Mouse (Mus musculus): ENCODE measurements at regions not wholly inside any gene's neighbourhood (a gene's known extent, or its start where the extent isn't known, plus 50 kb on each side); places are given as distances from the start of the nearest gene placed in this dataset.

GRCm38 (mm10) chr9:101807249-101807648, 54.4 kb upstream of the 9630041A04Rik start:
- no peaks in the 10 kb centered on the region for H3K36me3 ChIP-seq (replicated peaks)
- no peaks in the 10 kb centered on the region for H3K27me3 ChIP-seq (replicated peaks; ENCODE audit: low read depth, poor library complexity, severe bottlenecking)
- no peak overlapping the region for H3K4me3 ChIP-seq
- no peak overlapping the region for H3K27ac ChIP-seq (replicated peaks)
- DNase-seq (ENCODE audit: low spot score) = no peak
- no peaks in the 10 kb centered on the region for H3K9me3 ChIP-seq
- H3K4me1 ChIP-seq = no peaks in the 10 kb centered on the region
- 68% methylated on average over 4 of the region's 4 CpGs for WGBS

DNA sequence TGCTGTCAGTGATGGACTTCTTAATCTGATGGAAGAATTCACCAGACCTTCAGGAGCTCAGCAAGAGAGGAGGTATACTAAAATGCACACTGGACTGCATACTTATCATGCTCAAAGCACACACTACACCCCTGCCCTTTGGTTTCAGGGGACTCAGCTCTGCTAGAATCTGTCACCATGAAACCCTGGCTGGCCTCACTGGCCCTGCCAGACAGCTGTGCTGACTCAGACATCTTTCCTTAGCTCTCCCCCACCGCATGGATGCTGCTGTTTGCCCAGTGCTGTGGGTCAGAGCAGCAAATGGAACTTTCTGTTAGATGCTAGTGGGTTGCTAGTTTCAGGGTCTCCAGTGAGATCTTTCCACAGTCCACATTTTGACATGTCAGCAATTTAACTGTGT, 64.9 kb upstream of the 9630041A04Rik start:
- DNase-seq (ENCODE audit: low spot score) = no peak
- no peak overlapping the region for H3K4me3 ChIP-seq
- no peaks in the 10 kb centered on the region for H3K4me1 ChIP-seq
- 64% methylated on average over 1 of the region's 1 CpGs for WGBS
- H3K36me3 ChIP-seq (replicated peaks) = no peaks in the 10 kb centered on the region
- no peaks in the 10 kb centered on the region for H3K9me3 ChIP-seq
- no peaks in the 10 kb centered on the region for H3K27me3 ChIP-seq (replicated peaks; ENCODE audit: low read depth, poor library complexity, severe bottlenecking)
- H3K27ac ChIP-seq (replicated peaks) = no peak overlapping the region

DNA sequence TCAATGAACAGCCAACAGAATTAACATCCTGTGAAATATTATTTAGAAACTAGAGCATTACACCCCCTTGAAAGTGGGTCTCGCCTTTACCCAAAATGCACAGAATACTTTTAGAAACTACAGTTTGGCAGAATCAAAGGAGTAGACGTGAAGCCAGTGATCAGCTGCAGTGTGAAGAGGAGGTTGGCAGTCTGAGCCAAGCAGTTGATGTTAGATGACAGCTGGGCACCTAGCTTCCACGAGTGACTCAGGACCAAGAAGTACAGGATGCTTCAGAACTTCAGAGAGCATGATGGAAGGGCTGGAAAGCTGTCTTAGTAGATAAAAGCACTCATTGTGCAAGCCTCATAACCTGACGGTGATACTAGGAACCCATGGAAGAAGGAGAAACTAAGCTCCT, 65.6 kb upstream of the 9630041A04Rik start:
- 75% methylated on average over 4 of the region's 4 CpGs for WGBS
- Histone ChIP-seq H3K4me3 (no peak overlapping the region), H3K27ac (replicated peaks) (no peak overlapping the region), H3K36me3 (replicated peaks) (no peaks in the 10 kb centered on the region), H3K9me3 (no peaks in the 10 kb centered on the region), H3K4me1 (no peaks in the 10 kb centered on the region), H3K27me3 (replicated peaks; ENCODE audit: low read depth, poor library complexity, severe bottlenecking) (no peaks in the 10 kb centered on the region)
- DNase-seq (ENCODE audit: low spot score) = no peak

DNA sequence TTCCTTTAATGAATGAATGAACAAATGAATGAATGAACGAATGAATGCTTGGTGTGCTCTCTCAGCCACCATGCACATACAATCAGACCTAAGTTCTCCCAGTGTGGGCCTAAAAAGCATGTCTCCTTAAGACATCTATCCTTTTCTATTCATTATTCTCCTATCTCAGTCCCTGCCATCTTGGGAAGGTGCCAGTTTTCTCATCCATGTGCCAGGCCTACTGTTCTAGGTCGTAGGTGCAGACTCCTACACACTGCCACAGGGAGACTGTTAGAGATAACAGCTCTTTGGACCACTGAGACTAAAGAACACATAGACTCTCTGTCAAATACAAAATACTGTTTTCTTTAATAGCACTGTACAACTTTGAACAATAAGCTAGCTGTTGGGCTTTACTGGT, 66.2 kb upstream of the 9630041A04Rik start:
- no peaks in the 10 kb centered on the region for H3K9me3 ChIP-seq
- no peak for DNase-seq (ENCODE audit: low spot score)
- no peak overlapping the region for H3K27ac ChIP-seq (replicated peaks)
- H3K36me3 ChIP-seq (replicated peaks) = no peaks in the 10 kb centered on the region
- H3K4me1 ChIP-seq = no peaks in the 10 kb centered on the region
- H3K4me3 ChIP-seq = no peak overlapping the region
- 86% methylated on average over 2 of the region's 2 CpGs for WGBS
- no peaks in the 10 kb centered on the region for H3K27me3 ChIP-seq (replicated peaks; ENCODE audit: low read depth, poor library complexity, severe bottlenecking)

GRCm38 (mm10) chr9:101790936-101791335, 70.7 kb upstream of the 9630041A04Rik start:
- 85% methylated on average over 1 of the region's 1 CpGs for WGBS
- Histone ChIP-seq H3K4me1 (no peaks in the 10 kb centered on the region), H3K4me3 (no peak overlapping the region), H3K36me3 (replicated peaks) (no peaks in the 10 kb centered on the region), H3K27me3 (replicated peaks; ENCODE audit: low read depth, poor library complexity, severe bottlenecking) (no peaks in the 10 kb centered on the region), H3K27ac (replicated peaks) (no peak overlapping the region), H3K9me3 (no peaks in the 10 kb centered on the region)
- DNase-seq (ENCODE audit: low spot score) = no peak

GRCm38 (mm10) chr9:101740949-101741605, 120.6 kb upstream of the 9630041A04Rik start:
- Histone ChIP-seq H3K4me1 (peaks cover 16% of the 10 kb centered on the region), H3K27me3 (replicated peaks; ENCODE audit: low read depth, poor library complexity, severe bottlenecking) (no peaks in the 10 kb centered on the region), H3K4me3 (no peak overlapping the region), H3K27ac (replicated peaks) (no peak overlapping the region), H3K9me3 (no peaks in the 10 kb centered on the region), H3K36me3 (replicated peaks) (no peaks in the 10 kb centered on the region)
- WGBS = 81% methylated on average over 10 of the region's 10 CpGs
- DNase-seq (ENCODE audit: low spot score) = no peak

GRCm38 (mm10) chr9:101739322-101739721, 122.3 kb upstream of the 9630041A04Rik start:
- Histone ChIP-seq H3K4me3 (no peak overlapping the region), H3K27me3 (replicated peaks; ENCODE audit: low read depth, poor library complexity, severe bottlenecking) (no peaks in the 10 kb centered on the region), H3K9me3 (no peaks in the 10 kb centered on the region), H3K4me1 (peaks cover 16% of the 10 kb centered on the region), H3K36me3 (replicated peaks) (no peaks in the 10 kb centered on the region), H3K27ac (replicated peaks) (no peak overlapping the region)
- DNase-seq (ENCODE audit: low spot score) = peak; percentile 47
- WGBS = 49% methylated on average over 10 of the region's 10 CpGs

- H3K4me3 ChIP-seq = no peak overlapping the region
- WGBS = 79% methylated on average over 8 of the region's 8 CpGs
- no peak for DNase-seq (ENCODE audit: low spot score)
- no peaks in the 10 kb centered on the region for H3K9me3 ChIP-seq
- no peaks in the 10 kb centered on the region for H3K27me3 ChIP-seq (replicated peaks; ENCODE audit: low read depth, poor library complexity, severe bottlenecking)
- no peak overlapping the region for H3K27ac ChIP-seq (replicated peaks)
- H3K4me1 ChIP-seq = peaks cover 11% of the 10 kb centered on the region
- no peaks in the 10 kb centered on the region for H3K36me3 ChIP-seq (replicated peaks)
Observed at GRCm38 (mm10) chr9:101734271-101734670, 127.4 kb upstream of the 9630041A04Rik start.

DNA sequence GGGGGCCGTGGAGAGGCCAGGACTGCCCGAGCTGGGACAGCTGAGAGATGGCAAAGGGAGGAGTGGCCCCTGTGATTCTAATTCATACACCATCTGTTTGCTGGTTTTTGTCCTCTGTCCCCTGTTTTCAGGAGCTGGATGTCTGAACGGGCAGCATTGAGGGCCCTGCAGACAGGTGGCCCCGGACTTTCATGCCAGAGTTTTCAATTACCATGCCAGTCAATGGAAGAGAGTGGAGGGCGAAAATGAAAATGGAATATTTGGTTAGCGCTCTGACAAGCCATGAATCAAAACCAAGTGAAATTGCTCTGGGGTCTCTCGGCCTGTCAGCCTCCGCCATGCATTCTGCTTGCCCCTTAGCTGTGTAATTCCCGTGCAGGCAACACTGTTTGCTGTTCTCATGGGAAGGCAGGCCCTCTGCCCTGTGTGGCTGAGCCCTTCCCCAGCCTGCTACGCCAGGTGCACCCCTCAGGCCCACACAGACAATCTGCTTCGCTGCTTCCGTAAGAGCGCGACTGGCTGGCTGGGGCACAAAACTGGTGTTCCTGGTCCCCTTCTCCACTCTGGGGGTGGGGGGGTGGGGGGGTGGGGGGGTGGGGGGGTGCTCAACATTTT, 127.9 kb upstream of the 9630041A04Rik start:
- peaks cover 6% of the 10 kb centered on the region; the same call in 1 of the 2 replicates for H3K4me1 ChIP-seq
- no peaks in the 10 kb centered on the region for H3K9me3 ChIP-seq
- WGBS = 84% methylated on average over 14 of the region's 14 CpGs
- no peak overlapping the region for H3K4me3 ChIP-seq
- DNase-seq (ENCODE audit: low spot score) = peak; percentile 11
- no peak overlapping the region for H3K27ac ChIP-seq (replicated peaks)
- no peaks in the 10 kb centered on the region for H3K27me3 ChIP-seq (replicated peaks; ENCODE audit: low read depth, poor library complexity, severe bottlenecking)
- no peaks in the 10 kb centered on the region for H3K36me3 ChIP-seq (replicated peaks)

DNA sequence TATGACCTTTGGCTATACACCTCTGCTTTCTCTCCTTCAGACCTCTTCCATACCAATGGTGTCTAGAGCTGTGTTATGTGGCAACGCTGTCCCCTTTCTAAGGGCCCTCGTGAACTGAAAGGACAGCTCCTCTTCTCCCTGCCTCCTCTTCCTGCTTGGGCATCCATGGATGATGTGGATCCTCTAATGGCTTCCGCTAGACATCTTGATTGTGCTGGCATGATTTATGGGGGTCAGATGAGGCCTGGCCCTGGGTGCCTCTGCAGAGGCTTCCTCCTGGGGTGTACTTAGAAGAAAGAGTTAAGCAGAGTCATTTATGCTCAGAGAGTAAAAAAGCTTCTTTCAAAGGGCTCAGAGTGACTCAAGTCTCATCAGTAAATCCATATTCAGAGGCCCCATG, 131.5 kb upstream of the 9630041A04Rik start:
- 79% methylated on average over 3 of the region's 3 CpGs for WGBS
- H3K4me3 ChIP-seq = no peak overlapping the region
- H3K27me3 ChIP-seq (replicated peaks; ENCODE audit: low read depth, poor library complexity, severe bottlenecking) = no peaks in the 10 kb centered on the region
- H3K4me1 ChIP-seq = peaks cover 6% of the 10 kb centered on the region; the same call in 1 of the 2 replicates
- no peak overlapping the region for H3K27ac ChIP-seq (replicated peaks)
- H3K9me3 ChIP-seq = no peaks in the 10 kb centered on the region
- DNase-seq (ENCODE audit: low spot score) = no peak
- no peaks in the 10 kb centered on the region for H3K36me3 ChIP-seq (replicated peaks)

GRCm38 (mm10) chr9:101717911-101718310, 143.7 kb upstream of the 9630041A04Rik start:
- Histone ChIP-seq H3K4me3 (no peak overlapping the region), H3K36me3 (replicated peaks) (no peaks in the 10 kb centered on the region), H3K4me1 (peaks cover 3% of the 10 kb centered on the region; the same call in 1 of the 2 replicates), H3K27ac (replicated peaks) (no peak overlapping the region), H3K27me3 (replicated peaks; ENCODE audit: low read depth, poor library complexity, severe bottlenecking) (no peaks in the 10 kb centered on the region), H3K9me3 (no peaks in the 10 kb centered on the region)
- no peak for DNase-seq (ENCODE audit: low spot score)
- 30% methylated on average over 2 of the region's 2 CpGs for WGBS

GRCm38 (mm10) chr9:101716326-101716725, 145.3 kb upstream of the 9630041A04Rik start:
- no peak overlapping the region for H3K4me3 ChIP-seq
- H3K4me1 ChIP-seq = peaks cover 3% of the 10 kb centered on the region; the same call in 1 of the 2 replicates
- WGBS = 78% methylated on average over 5 of the region's 5 CpGs
- H3K36me3 ChIP-seq (replicated peaks) = no peaks in the 10 kb centered on the region
- H3K9me3 ChIP-seq = no peaks in the 10 kb centered on the region
- no peak overlapping the region for H3K27ac ChIP-seq (replicated peaks)
- no peaks in the 10 kb centered on the region for H3K27me3 ChIP-seq (replicated peaks; ENCODE audit: low read depth, poor library complexity, severe bottlenecking)
- DNase-seq (ENCODE audit: low spot score) = no peak

DNA sequence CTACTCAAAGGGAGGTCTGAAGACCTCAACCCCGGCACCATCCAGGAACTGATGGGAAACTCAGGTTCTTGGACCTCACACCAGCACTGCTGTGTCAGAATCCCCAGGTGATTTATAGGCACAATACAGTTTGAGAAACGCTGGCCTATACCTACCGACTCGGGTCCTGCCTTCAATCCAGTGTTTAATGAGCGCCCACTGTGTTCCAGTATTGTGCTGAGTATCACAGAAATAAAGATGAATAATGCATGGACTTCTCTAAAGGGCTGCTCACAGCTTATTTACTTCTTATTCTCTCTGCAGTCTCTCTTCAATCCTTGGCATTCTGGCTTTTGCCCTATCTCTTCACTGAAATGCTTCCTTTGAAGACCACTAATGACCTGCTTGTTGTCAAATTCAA, 146.8 kb upstream of the 9630041A04Rik start:
- no peak overlapping the region for H3K27ac ChIP-seq (replicated peaks)
- peaks cover 3% of the 10 kb centered on the region; the same call in 1 of the 2 replicates for H3K4me1 ChIP-seq
- H3K4me3 ChIP-seq = no peak overlapping the region
- H3K27me3 ChIP-seq (replicated peaks; ENCODE audit: low read depth, poor library complexity, severe bottlenecking) = no peaks in the 10 kb centered on the region
- H3K36me3 ChIP-seq (replicated peaks) = no peaks in the 10 kb centered on the region
- H3K9me3 ChIP-seq = no peaks in the 10 kb centered on the region
- 87% methylated on average over 5 of the region's 5 CpGs for WGBS
- DNase-seq (ENCODE audit: low spot score) = no peak
